Mouse (Mus musculus) right cerebral cortex, postnatal 10 days (tissue): ENCODE results near the gene Aqp1.
A peak's percentile ranks its signal among the peaks of the same experiment; 100 is the strongest.

Experiments used
- DNase-seq, 2 experiments: peaks; one replicate each; pipeline ENCODE4 v3.0.0; 2021; ENCODE audit warnings: low spot score in 2 of 2

Aqp1 gene

GRCm38 (mm10) chr6:55332100-55332772 lies 4.0 kb upstream of the Aqp1 start:
- no peak for DNase-seq

GRCm38 (mm10) chr6:55332773-55333109 lies 3.5 kb upstream of the Aqp1 start:
- DNase-seq = peak; percentile 56 to 58

GRCm38 (mm10) chr6:55337242-55337641 lies 1.0 kb downstream of the Aqp1 start:
- DNase-seq = no peak

- no peak for DNase-seq
Measured at GRCm38 (mm10) chr6:55338077-55338476, 1.8 kb downstream of the Aqp1 start.

- DNase-seq = no peak
Measured at GRCm38 (mm10) chr6:55338934-55339825, 2.9 kb downstream of the Aqp1 start.

- DNase-seq = no peak
Measured at GRCm38 (mm10) chr6:55341688-55342087, 5.5 kb downstream of the Aqp1 start.

- DNase-seq = no peak
Measured at GRCm38 (mm10) chr6:55342328-55342727, 6.1 kb downstream of the Aqp1 start.

GRCm38 (mm10) chr6:55343446-55343845 lies 7.2 kb downstream of the Aqp1 start:
- DNase-seq = no peak

- no peak for DNase-seq
Measured at GRCm38 (mm10) chr6:55344291-55345016, 8.2 kb downstream of the Aqp1 start.

GRCm38 (mm10) chr6:55345264-55345663 lies 9.0 kb downstream of the Aqp1 start:
- DNase-seq = peak in 1 of 2 experiments; percentile 19

- no peak for DNase-seq
Measured at GRCm38 (mm10) chr6:55346491-55346890, 10.3 kb downstream of the Aqp1 start.

- DNase-seq = no peak
Measured at GRCm38 (mm10) chr6:55347711-55348571, 11.7 kb downstream of the Aqp1 start.

GRCm38 (mm10) chr6:55349231-55349630 lies 13.0 kb downstream of the Aqp1 start:
- no peak for DNase-seq

GRCm38 (mm10) chr6:55350383-55350952 lies 14.2 kb downstream of the Aqp1 start:
- DNase-seq = no peak

- no peak for DNase-seq
Measured at GRCm38 (mm10) chr6:55351712-55352111, 15.5 kb downstream of the Aqp1 start.

GRCm38 (mm10) chr6:55353711-55354445 lies 17.6 kb downstream of the Aqp1 start:
- DNase-seq = no peak

- DNase-seq = no peak
Measured at GRCm38 (mm10) chr6:55354456-55355117, 18.4 kb downstream of the Aqp1 start.

- no peak for DNase-seq
Measured at GRCm38 (mm10) chr6:55355575-55355974, 19.3 kb downstream of the Aqp1 start.

GRCm38 (mm10) chr6:55356017-55356703 lies 19.9 kb downstream of the Aqp1 start:
- DNase-seq = no peak
